Mouse (Mus musculus): ENCODE data around the gene C1qc.

DNA sequence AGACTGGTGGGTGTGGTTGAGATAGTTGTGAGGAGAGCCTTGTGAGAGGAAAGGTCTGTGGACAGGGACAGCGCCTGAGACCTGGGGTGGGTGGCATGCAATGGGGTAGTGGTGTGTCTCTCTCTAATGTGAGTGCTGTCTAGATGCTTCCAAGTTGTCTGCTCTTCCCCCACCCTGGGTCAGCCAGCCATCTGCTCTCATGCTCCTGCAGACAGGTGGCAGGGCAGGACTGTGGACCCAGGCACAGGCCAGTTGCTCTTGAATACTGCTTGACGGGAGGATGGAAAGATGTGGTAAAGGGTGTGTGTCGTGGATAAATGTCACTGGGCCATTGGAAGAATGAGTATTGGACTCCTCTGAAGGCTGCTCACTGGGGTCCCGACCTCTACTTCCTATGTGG lies 44.5 kb upstream of the C1qc start:
- no peak for TF ChIP-seq GATA1 (IDR thresholded peaks at IDR 0.05; ENCODE audit: low read length)
- no peak for TF ChIP-seq TAL1 (IDR thresholded peaks at IDR 0.05; ENCODE audit: low read length)
